Mouse (Mus musculus) left cerebral cortex, postnatal 14 days (tissue): ENCODE measurements at regions not wholly inside any gene's neighbourhood (a gene's known extent, or its start where the extent isn't known, plus 50 kb on each side); places are given as distances from the start of the nearest gene placed in this dataset.
"Not testable (repeated sequence)": the region's sequence is repeated elsewhere in the genome, so short reads cannot be mapped to it uniquely, and the experiment has no call there.

ENCODE experiments used
- DNase-seq, 2 experiments: peaks; one replicate each; pipeline ENCODE4 v3.0.0; 2021 to 2022; ENCODE audit warnings: low spot score in 2 of 2, mixed read lengths in 1 of 2
- intact Hi-C: fragments of 180-260 bp; cut with DNase I; formaldehyde crosslinking; loops from one replicate; pipeline ENCODE4 v1.15.1; 2025

DNA sequence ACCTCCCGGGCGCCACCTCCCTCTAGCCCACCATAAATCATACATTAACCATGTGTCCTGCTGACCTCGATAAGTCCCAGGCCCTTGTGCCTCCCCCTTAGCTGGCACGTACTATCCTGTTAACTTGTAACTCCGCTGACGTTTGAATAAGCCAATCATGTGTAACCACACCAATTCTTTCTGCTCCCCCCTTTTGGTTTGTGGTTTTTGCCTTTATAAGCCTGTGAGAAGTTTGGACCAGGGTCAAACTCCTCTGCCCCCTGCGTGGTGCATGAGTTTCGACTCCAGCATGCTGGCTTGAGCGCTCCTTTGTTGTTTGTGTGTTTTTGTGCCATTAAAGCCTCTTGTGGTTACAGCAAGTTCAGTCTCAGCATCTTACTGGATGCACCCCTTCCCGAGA, 138.4 kb upstream of the Samt2 start:
- DNase-seq, intact Hi-C loops: not testable (repeated sequence)

DNA sequence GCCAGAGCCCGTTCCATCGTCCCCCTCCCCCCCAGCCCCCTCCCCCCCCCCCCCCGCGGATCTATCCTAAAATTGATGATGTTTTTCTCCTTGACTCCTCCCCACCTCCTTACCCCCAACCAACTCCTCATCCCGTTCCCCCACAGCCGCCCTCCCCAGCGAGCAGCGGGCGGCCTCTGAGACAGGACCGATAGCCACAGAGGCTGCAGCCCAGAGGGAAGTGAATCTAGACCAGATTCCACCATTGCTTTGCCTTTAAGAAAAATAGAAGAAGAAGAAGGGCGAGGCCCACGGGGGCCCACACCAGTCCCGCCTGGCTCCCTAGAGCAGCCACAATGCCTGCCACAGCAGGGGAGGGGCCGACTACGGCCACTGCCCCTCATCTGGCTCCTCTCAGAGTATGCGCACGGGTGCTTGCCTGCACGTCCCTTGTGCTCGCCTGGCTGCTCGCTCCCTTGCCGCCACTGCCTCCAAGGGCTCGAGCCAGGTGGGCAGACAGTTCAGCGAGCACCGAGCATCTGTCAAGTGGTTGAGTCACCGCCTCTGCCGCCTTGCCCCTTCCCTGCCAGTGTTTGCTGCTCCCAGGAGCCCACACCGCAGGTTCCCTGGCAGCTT, 134.6 kb upstream of the Samt2 start:
- intact Hi-C loops = no loop called here
- DNase-seq = peak in 1 of 2 experiments; percentile 0

DNA sequence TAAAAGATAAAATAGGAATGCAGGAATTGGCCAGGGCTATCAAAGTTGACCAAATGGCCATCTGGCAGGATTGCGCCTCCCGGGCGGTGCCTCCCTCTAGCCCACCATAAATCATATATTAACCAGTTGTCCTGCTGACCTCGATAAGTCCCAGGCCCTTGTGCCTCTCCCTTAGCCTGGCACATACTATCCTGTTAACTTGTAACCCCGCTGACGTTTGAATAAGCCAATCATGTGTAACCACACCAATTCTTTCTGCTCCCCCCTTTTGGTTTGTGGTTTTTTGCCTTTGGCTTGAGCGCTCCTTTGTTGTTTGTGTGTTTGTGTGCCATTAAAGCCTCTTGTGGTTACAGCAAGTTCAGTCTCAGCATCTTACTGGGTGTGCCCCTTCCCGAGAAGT, 133.4 kb upstream of the Samt2 start:
- intact Hi-C loops, DNase-seq: not testable (repeated sequence)

DNA sequence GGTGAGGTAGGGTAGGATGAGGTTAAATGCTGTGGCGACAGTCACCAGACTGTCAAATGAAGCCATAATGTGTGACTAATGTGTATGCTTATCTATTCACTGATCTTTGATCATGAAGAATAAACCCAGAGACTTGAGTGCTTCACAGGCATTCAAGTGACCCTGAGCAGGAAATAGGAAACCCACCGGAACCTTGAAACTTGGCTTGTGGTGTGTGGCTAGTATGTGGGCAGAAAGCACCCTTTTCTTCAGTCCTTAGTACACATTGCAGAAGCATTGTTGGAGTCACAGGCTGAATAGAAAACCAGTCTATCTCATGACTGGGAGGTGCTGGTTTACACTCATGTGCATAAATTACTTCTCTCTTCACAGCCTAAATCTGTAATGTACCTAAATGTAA, 91.4 kb upstream of the Samt2 start:
- intact Hi-C loops, DNase-seq: not testable (repeated sequence)
